Mouse (Mus musculus): ENCODE results near the gene Ankrd42. TPM values are rescaled to one million over a fixed set of nuclear protein-coding genes. Genes with fewer than 3 reads are reported as not detected.

Gene Ankrd42
- polyA plus RNA-seq, 1 experiment from 2014 or later = 0.69 TPM

GRCm38 (mm10) chr7:92630167-92630566 lies 6.8 kb downstream of the Ankrd42 start:
- H3K79me2 ChIP-seq (ENCODE audit: inconsistent target) = no peaks in the 10 kb centered on the region
- no peak overlapping the region for H3K27ac ChIP-seq
- H3K4me3 ChIP-seq (ENCODE audit: inconsistent target) = no peak overlapping the region
- 54% methylated on average over 2 of the region's 2 CpGs for WGBS (ENCODE audit: missing documents)
- H3K36me3 ChIP-seq (ENCODE audit: inconsistent target) = no peaks in the 10 kb centered on the region

GRCm38 (mm10) chr7:92624488-92624887 lies 12.5 kb downstream of the Ankrd42 start:
- Histone ChIP-seq H3K79me2 (ENCODE audit: inconsistent target) (no peaks in the 10 kb centered on the region), H3K36me3 (ENCODE audit: inconsistent target) (no peaks in the 10 kb centered on the region), H3K27ac (no peak overlapping the region), H3K4me3 (ENCODE audit: inconsistent target) (no peak overlapping the region)
- WGBS (ENCODE audit: missing documents) = 22% methylated on average over 2 of the region's 2 CpGs

DNA sequence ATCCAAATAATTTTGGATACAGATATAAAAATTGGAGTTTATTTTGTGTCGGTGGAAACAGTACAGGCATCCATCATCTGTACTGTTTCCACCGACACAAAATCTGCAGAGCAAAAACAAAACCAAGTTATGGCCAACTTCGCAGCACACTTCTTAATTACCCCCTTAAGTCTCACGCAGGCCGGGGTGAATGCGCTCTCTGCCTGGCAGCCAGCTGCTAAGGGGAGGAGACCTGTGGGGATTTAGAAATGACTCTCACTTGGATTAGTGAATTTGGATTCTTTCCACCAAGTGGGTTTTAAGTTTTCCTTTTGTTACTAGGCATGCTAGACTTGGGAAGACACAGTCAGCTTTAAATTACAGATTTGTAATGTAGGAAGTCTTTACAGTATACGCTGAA lies 26.1 kb downstream of the Ankrd42 start:
- no peaks in the 10 kb centered on the region for H3K36me3 ChIP-seq (ENCODE audit: inconsistent target)
- no peak overlapping the region for H3K4me3 ChIP-seq (ENCODE audit: inconsistent target)
- no peaks in the 10 kb centered on the region for H3K79me2 ChIP-seq (ENCODE audit: inconsistent target)
- 95% methylated on average over 7 of the region's 7 CpGs for WGBS (ENCODE audit: missing documents)
- no peak overlapping the region for H3K27ac ChIP-seq

DNA sequence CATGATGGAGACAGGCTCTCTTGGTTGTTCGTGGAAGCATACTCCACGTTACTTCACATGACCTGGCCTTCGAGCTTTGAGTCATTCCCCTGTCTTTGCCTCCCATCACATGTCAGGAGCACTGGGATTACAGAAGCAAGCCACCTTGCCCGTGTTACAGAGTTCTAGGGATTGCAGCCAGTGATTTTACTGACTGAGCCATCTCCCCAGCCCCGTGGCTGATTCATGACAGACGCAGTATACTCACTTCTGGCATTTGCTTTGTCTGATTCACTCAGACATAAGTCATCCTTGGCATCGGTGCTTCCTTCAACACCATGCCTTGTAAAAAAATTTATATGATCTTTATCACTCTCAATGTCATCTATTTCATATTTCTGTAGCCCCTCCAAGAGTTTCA lies 32.0 kb downstream of the Ankrd42 start:
- 91% methylated on average over 7 of the region's 7 CpGs for WGBS (ENCODE audit: missing documents)
- H3K4me3 ChIP-seq (ENCODE audit: inconsistent target) = no peak overlapping the region
- no peak overlapping the region for H3K27ac ChIP-seq
- H3K79me2 ChIP-seq (ENCODE audit: inconsistent target) = no peaks in the 10 kb centered on the region
- no peaks in the 10 kb centered on the region for H3K36me3 ChIP-seq (ENCODE audit: inconsistent target)

GRCm38 (mm10) chr7:92590842-92591241 lies 46.1 kb downstream of the Ankrd42 start:
- no peak overlapping the region for H3K4me3 ChIP-seq (ENCODE audit: inconsistent target)
- H3K27ac ChIP-seq = no peak overlapping the region
- H3K79me2 ChIP-seq (ENCODE audit: inconsistent target) = no peaks in the 10 kb centered on the region
- 95% methylated on average over 2 of the region's 2 CpGs for WGBS (ENCODE audit: missing documents)
- H3K36me3 ChIP-seq (ENCODE audit: inconsistent target) = no peaks in the 10 kb centered on the region

DNA sequence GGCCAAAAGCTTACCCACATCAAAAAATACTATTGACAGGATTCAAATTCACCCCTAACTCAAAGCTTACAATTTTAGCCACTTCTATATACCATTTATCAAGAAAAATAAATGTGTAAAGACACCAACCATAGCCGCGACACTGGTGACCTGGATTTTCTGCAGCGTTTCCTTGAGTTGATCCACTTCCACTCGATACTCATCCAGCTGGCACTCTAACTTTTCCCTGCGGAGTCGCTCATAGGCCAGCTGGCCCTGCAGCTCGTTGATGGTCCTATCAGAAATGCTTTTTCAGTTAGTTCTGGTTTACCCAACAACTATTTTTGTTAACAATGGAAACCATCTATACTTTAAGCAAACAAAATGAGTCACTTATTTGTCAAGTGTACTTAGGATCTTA lies 47.0 kb downstream of the Ankrd42 start:
- WGBS (ENCODE audit: missing documents) = 92% methylated on average over 7 of the region's 7 CpGs

DNA sequence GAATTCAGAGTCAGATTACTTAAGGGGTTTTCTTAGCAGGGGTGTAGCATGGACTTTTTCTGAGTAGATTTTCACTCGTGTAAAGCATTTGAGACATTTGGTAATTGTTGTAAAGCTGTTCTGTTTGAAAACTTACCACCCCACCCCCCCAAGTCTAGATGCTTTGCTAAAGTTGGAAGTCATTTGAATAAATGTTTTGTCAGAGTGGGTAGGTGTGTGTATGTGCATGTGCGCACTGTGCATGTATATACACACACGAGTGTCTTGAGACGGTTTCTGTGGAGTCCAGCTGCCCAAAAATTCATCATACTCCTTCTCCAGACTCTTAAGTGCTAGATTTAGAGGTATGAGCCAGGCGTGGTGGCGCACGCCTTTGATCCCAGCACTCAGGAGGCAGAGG lies 53.4 kb downstream of the Ankrd42 start:
- no peak overlapping the region for H3K4me3 ChIP-seq (ENCODE audit: inconsistent target)
- 89% methylated on average over 7 of the region's 7 CpGs for WGBS (ENCODE audit: missing documents)
- no peaks in the 10 kb centered on the region for H3K36me3 ChIP-seq (ENCODE audit: inconsistent target)
- no peaks in the 10 kb centered on the region for H3K79me2 ChIP-seq (ENCODE audit: inconsistent target)
- no peak overlapping the region for H3K27ac ChIP-seq

More for the DNA sequence above, 47.0 kb downstream of the Ankrd42 start:
- Histone ChIP-seq H3K36me3 (ENCODE audit: inconsistent target) (no peaks in the 10 kb centered on the region), H3K79me2 (ENCODE audit: inconsistent target) (no peaks in the 10 kb centered on the region), H3K27ac (no peak overlapping the region), H3K4me3 (ENCODE audit: inconsistent target) (no peak overlapping the region)

DNA sequence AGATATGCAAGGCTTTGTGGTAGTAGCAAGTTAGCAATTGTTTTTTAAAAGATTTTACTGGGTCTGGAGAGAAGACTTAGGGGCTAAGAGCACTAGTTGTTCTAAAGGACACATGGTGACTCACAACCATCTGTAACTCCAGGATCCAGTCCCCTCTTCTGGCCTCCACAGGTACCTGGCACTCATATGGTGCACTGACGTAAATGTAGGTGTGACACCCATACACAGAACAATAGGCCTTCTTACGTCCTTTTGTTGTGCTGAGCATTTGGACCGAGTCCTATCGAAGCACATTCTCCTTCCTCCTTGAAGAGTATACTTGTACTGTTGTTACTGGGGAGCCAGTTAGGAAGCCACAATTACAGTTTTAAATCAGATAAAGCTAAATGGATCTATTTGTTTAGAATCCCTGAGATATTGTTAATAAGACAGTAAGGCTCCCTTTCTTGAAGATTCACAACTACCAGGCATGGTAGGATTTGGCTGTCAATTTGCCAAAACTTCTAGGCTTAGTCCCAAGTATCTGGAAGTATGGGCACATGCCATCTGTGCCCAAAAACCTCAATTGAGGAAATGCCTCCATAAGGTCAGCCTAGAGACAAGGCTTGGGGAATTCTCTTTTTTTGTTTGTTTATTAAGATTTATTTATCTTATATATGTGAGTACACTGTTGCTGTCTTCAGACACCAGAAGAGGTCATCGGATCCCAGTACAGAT lies 56.3 kb downstream of the Ankrd42 start:
- H3K79me2 ChIP-seq (ENCODE audit: inconsistent target) = no peaks in the 10 kb centered on the region
- peaks cover 8% of the 10 kb centered on the region; the same call in 1 of the 2 replicates for H3K36me3 ChIP-seq (ENCODE audit: inconsistent target)
- 91% methylated on average over 5 of the region's 5 CpGs for WGBS (ENCODE audit: missing documents)
- H3K4me3 ChIP-seq (ENCODE audit: inconsistent target) = no peak overlapping the region
- no peak overlapping the region for H3K27ac ChIP-seq

DNA sequence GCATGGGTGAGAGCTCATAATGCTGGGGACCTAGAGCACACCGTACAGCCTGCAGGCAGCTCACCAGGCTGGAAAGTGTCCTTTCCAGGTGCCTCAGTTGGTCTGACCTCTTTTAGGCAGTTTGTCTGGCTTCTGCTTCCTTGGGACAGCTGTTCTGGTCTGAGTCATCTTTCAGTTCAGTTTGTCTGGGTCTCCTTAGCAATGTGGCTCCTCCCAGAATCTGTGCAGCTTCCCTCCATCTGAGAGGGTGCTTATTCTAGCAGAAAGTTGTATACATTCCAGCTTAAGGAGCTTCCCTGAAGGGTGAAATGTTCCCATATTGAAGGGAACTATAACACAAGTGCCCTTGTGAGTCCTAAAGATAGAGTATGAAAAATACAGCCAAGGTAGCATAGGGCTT lies 70.2 kb downstream of the Ankrd42 start:
- Histone ChIP-seq H3K79me2 (ENCODE audit: inconsistent target) (no peaks in the 10 kb centered on the region), H3K4me3 (ENCODE audit: inconsistent target) (no peak overlapping the region), H3K27ac (no peak overlapping the region), H3K36me3 (ENCODE audit: inconsistent target) (no peaks in the 10 kb centered on the region; the same call in 1 of the 2 replicates)
- 100% methylated on average over 1 of the region's 1 CpGs for WGBS (ENCODE audit: missing documents)

- Histone ChIP-seq H3K79me2 (ENCODE audit: inconsistent target) (no peaks in the 10 kb centered on the region), H3K36me3 (ENCODE audit: inconsistent target) (no peaks in the 10 kb centered on the region), H3K4me3 (ENCODE audit: inconsistent target) (peak within 1 kb of the TSS; percentile 79), H3K27ac (peak within 1 kb of the TSS; percentile 70)
- 3% methylated on average over 60 of the region's 60 CpGs for WGBS (ENCODE audit: missing documents)
These were observed 75.7 kb downstream of the Ankrd42 start, which contains the start of gene Ccdc90b for GRCm38 (mm10) chr7:92560986-92561876. Gene Ccdc90b, plus strand, starts transcription at chr7:92561149.

DNA sequence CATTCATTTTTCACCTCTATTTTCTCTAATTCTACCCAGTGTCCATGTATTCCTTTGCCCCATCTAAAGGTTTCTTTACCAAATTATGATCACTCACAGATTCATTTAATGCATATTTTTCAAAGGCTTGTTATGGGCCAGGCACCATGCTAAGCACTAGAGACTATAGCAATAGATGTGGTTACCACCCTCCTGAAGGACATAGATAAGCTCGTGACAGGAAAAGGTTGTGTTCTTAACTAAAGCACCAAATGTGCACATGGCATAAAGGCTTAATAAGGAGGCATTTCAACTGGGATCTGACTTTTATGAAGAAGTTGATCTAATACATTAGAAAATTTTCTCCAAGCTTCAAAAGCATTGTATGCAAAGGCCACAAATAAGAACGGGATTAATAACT lies 78.2 kb downstream of the Ankrd42 start:
- H3K79me2 ChIP-seq (ENCODE audit: inconsistent target) = no peaks in the 10 kb centered on the region
- H3K4me3 ChIP-seq (ENCODE audit: inconsistent target) = no peak overlapping the region
- no peaks in the 10 kb centered on the region for H3K36me3 ChIP-seq (ENCODE audit: inconsistent target)
- H3K27ac ChIP-seq = no peak overlapping the region
- WGBS (ENCODE audit: missing documents) = 84% methylated on average over 2 of the region's 2 CpGs

GRCm38 (mm10) chr7:92550990-92551392 lies 86.0 kb downstream of the Ankrd42 start:
- Histone ChIP-seq H3K27ac (no peak overlapping the region), H3K4me3 (ENCODE audit: inconsistent target) (no peak overlapping the region), H3K79me2 (ENCODE audit: inconsistent target) (no peaks in the 10 kb centered on the region), H3K36me3 (ENCODE audit: inconsistent target) (no peaks in the 10 kb centered on the region)
- 47% methylated on average over 4 of the region's 4 CpGs for WGBS (ENCODE audit: missing documents)

DNA sequence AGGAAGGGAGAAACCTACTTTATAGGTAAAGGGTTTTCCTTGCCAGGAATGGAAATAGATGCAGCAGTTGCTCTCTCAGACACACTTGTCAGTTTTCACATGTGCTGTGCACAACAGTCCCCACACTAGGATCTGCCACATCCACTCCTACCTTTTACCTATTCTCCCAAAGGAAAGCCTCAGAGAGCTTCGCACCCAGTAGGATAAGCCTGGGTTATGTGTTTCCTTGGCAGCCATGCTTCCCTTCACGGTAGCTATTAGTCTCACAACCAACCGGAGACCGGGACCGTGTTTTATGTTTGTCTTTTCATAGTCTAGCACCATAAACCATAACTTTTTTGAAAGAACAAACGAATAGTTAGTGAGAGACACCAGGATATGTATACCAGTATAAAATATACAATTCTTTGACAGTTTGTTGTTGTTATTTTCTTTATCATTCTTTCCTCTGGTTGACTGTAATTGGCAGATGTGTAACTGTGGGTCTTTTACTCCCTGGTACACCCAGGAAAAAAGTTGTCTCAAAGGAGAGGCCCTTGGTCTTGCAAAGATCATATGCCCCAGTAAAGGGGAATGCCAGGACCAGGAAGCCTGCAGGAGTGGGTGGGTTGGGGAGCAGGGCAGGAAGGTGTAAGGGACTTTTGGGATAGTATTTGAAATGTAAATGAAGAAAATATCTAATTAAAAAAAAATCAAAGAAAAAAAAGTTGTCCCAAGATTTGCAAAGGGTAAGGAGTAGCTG lies 86.5 kb downstream of the Ankrd42 start:
- Histone ChIP-seq H3K36me3 (ENCODE audit: inconsistent target) (no peaks in the 10 kb centered on the region), H3K27ac (no peak overlapping the region), H3K4me3 (ENCODE audit: inconsistent target) (no peak overlapping the region), H3K79me2 (ENCODE audit: inconsistent target) (no peaks in the 10 kb centered on the region)
- 94% methylated on average over 6 of the region's 6 CpGs for WGBS (ENCODE audit: missing documents)

DNA sequence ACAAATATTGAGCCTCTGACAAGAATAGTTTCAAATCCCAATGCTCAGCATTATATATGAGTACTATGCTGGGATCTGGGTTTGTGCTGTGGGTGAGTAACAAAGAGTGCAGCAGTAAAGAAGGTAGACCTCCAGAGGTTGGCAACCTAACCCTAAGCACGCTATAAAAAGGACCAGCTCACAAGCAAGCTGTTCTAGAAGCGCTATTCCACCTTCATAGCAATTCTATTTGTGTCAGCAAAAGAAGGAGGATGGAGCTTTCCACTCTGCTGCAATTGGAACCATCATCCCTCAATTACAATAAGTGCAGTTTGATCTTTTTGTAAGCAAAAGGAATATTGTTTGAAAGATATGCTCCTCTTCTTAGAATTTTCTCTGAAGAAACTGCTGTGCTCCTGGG lies 90.2 kb downstream of the Ankrd42 start:
- no peaks in the 10 kb centered on the region for H3K36me3 ChIP-seq (ENCODE audit: inconsistent target)
- WGBS (ENCODE audit: missing documents) = 89% methylated on average over 2 of the region's 2 CpGs
- H3K27ac ChIP-seq = no peak overlapping the region
- no peak overlapping the region for H3K4me3 ChIP-seq (ENCODE audit: inconsistent target)
- H3K79me2 ChIP-seq (ENCODE audit: inconsistent target) = no peaks in the 10 kb centered on the region
